Mouse (Mus musculus) gonadal fat pad, adult 2 months (tissue): ENCODE data around the gene Lipm. TPM values are rescaled to one million over a fixed set of nuclear protein-coding genes. Genes with fewer than 3 reads are reported as not detected.

Experiments
- DNase-seq: peaks from one replicate; pipeline ENCODE4 v3.0.0-alpha.2; 2012; ENCODE audit warnings: low read depth
- polyA plus RNA-seq: library from polyadenylated mRNA; depleted of rRNA; stranded (reverse); fragments of >200 nt; gene quantifications from 2 replicates; pipeline ENCODE4 v1.2.3, GENCODE M21; 2012; rRNA removed

Lipm gene
- polyA plus RNA-seq, 1 experiment, result not detected

GRCm38 (mm10) chr19:34165891-34166290, 65.2 kb downstream of the Lipm start, which contains the start of gene Ankrd22:
Ankrd22 (minus strand) TSS chr19:34166053.
- DNase-seq, result peak; percentile 98

GRCm38 (mm10) chr19:34166386-34166785, 65.7 kb downstream of the Lipm start:
- no peak for DNase-seq

- DNase-seq, result no peak
Observed at GRCm38 (mm10) chr19:34167896-34168661, 67.3 kb downstream of the Lipm start.

GRCm38 (mm10) chr19:34169121-34169520, 68.4 kb downstream of the Lipm start:
- no peak for DNase-seq

GRCm38 (mm10) chr19:34171167-34171566, 70.4 kb downstream of the Lipm start:
- no peak for DNase-seq

Other genes starting within 250 kb of the Lipm start
- gene Lipf, start 139.7 kb upstream of the Lipm start, polyA plus RNA-seq, result 1.5 and 2.1 TPM in 2 replicates
- 0.77 and 1.00 TPM in 2 replicates for gene Lipk, start 92.6 kb upstream of the Lipm start, polyA plus RNA-seq
- not detected in 2 replicates for gene Lipn, start 33.6 kb upstream of the Lipm start, polyA plus RNA-seq
- gene Ankrd22, start 65.1 kb downstream of the Lipm start, polyA plus RNA-seq, result 2.5 and 2.8 TPM in 2 replicates
- 4.2 and 5.0 TPM in 2 replicates for gene Stambpl1, start 91.3 kb downstream of the Lipm start, polyA plus RNA-seq
- gene Acta2, start 154.7 kb downstream of the Lipm start, polyA plus RNA-seq, result 1,153 and 1,418 TPM in 2 replicates
- 8.7 and 10.9 TPM in 2 replicates for gene Fas, start 189.7 kb downstream of the Lipm start, polyA plus RNA-seq